Mouse (Mus musculus): ENCODE results near the gene Islr2. TPM values are rescaled to one million over a fixed set of nuclear protein-coding genes. Genes with fewer than 3 reads are reported as not detected.

Islr2 gene
- polyA plus RNA-seq, 1 experiment from 2014 or later: 1.3 TPM

GRCm38 (mm10) chr9:58179390-58179789 is 24.7 kb downstream of the Islr2 start:
- Histone ChIP-seq H3K9me3 (replicated peaks; ENCODE audit: control insufficient read depth, low read length) (no peaks in the 10 kb centered on the region), H3K9ac (ENCODE audit: low read length) (no peak overlapping the region), H3K4me3 (replicated peaks; ENCODE audit: low read length) (no peak overlapping the region), H3K27me3 (ENCODE audit: control insufficient read depth, insufficient read depth, low read length) (no peaks in the 10 kb centered on the region), H3K4me2 (ENCODE audit: low read depth, low read length) (no peak overlapping the region), H3K36me3 (ENCODE audit: control insufficient read depth, insufficient read depth, low read length) (no peaks in the 10 kb centered on the region), H3K4me1 (ENCODE audit: control insufficient read depth, insufficient read depth, low read length) (no peaks in the 10 kb centered on the region), H3K27ac (ENCODE audit: low read length) (no peak overlapping the region)
- WGBS: 86% methylated on average over 2 of the region's 2 CpGs
- ATAC-seq (ENCODE audit: insufficient read depth, low FRiP score): no peak

GRCm38 (mm10) chr9:58177165-58177564 is 27.0 kb downstream of the Islr2 start:
- no peak overlapping the region for H3K4me3 ChIP-seq (replicated peaks; ENCODE audit: low read length)
- H3K36me3 ChIP-seq (ENCODE audit: control insufficient read depth, insufficient read depth, low read length): no peaks in the 10 kb centered on the region
- WGBS: 76% methylated on average over 4 of the region's 4 CpGs
- no peak for ATAC-seq (ENCODE audit: insufficient read depth, low FRiP score)
- no peaks in the 10 kb centered on the region for H3K27me3 ChIP-seq (ENCODE audit: control insufficient read depth, insufficient read depth, low read length)
- no peak overlapping the region for H3K27ac ChIP-seq (ENCODE audit: low read length)
- H3K9ac ChIP-seq (ENCODE audit: low read length): no peak overlapping the region
- H3K4me2 ChIP-seq (ENCODE audit: low read depth, low read length): no peak overlapping the region
- H3K4me1 ChIP-seq (ENCODE audit: control insufficient read depth, insufficient read depth, low read length): no peaks in the 10 kb centered on the region
- no peaks in the 10 kb centered on the region for H3K9me3 ChIP-seq (replicated peaks; ENCODE audit: control insufficient read depth, low read length)

- WGBS: 27% methylated on average over 5 of the region's 5 CpGs
- Histone ChIP-seq H3K4me2 (ENCODE audit: low read depth, low read length) (no peak overlapping the region), H3K4me3 (replicated peaks; ENCODE audit: low read length) (no peak overlapping the region), H3K27ac (ENCODE audit: low read length) (peak overlapping the region; percentile 47; the same call in 1 of the 2 replicates), H3K9ac (ENCODE audit: low read length) (no peak overlapping the region), H3K36me3 (ENCODE audit: control insufficient read depth, insufficient read depth, low read length) (no peaks in the 10 kb centered on the region), H3K4me1 (ENCODE audit: control insufficient read depth, insufficient read depth, low read length) (no peaks in the 10 kb centered on the region), H3K27me3 (ENCODE audit: control insufficient read depth, insufficient read depth, low read length) (no peaks in the 10 kb centered on the region), H3K9me3 (replicated peaks; ENCODE audit: control insufficient read depth, low read length) (no peaks in the 10 kb centered on the region)
- ATAC-seq (ENCODE audit: insufficient read depth, low FRiP score): peak; percentile 47; the same call in 1 of the 2 replicates
These were observed 28.2 kb downstream of the Islr2 start for GRCm38 (mm10) chr9:58175745-58176487.

DNA sequence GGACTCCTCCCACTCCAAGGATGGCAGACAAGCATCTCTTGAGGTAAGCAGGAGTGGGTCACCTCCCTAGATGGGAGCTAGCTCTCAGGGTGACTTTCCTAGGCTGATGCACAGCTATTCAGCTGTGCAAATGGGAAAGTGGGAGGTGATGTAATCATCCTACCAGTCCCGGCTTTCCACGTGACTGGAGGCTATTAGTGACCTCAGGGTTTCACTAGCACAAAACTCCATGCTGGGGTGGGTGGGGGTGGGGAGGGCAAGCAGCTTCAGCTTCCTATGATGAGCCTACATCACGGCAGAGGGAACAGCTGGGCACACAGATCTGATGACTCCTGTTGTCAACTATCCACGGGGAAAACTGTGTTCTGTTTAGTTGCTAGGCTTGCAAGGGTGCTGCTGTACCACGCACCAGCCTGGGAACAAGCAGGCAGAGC is 29.3 kb downstream of the Islr2 start:
- 31% methylated on average over 5 of the region's 5 CpGs for WGBS
- Histone ChIP-seq H3K4me2 (ENCODE audit: low read depth, low read length) (no peak overlapping the region), H3K4me1 (ENCODE audit: control insufficient read depth, insufficient read depth, low read length) (no peaks in the 10 kb centered on the region), H3K9me3 (replicated peaks; ENCODE audit: control insufficient read depth, low read length) (no peaks in the 10 kb centered on the region), H3K27ac (ENCODE audit: low read length) (peak overlapping the region; percentile 47; the same call in 1 of the 2 replicates), H3K4me3 (replicated peaks; ENCODE audit: low read length) (no peak overlapping the region), H3K27me3 (ENCODE audit: control insufficient read depth, insufficient read depth, low read length) (no peaks in the 10 kb centered on the region), H3K36me3 (ENCODE audit: control insufficient read depth, insufficient read depth, low read length) (no peaks in the 10 kb centered on the region), H3K9ac (ENCODE audit: low read length) (no peak overlapping the region)
- no peak; the same call in 1 of the 2 replicates for ATAC-seq (ENCODE audit: insufficient read depth, low FRiP score)

GRCm38 (mm10) chr9:58172863-58173262 is 31.3 kb downstream of the Islr2 start:
- Histone ChIP-seq H3K9ac (ENCODE audit: low read length) (no peak overlapping the region), H3K36me3 (ENCODE audit: control insufficient read depth, insufficient read depth, low read length) (no peaks in the 10 kb centered on the region), H3K4me1 (ENCODE audit: control insufficient read depth, insufficient read depth, low read length) (no peaks in the 10 kb centered on the region), H3K27me3 (ENCODE audit: control insufficient read depth, insufficient read depth, low read length) (no peaks in the 10 kb centered on the region), H3K4me3 (replicated peaks; ENCODE audit: low read length) (no peak overlapping the region), H3K4me2 (ENCODE audit: low read depth, low read length) (no peak overlapping the region), H3K27ac (ENCODE audit: low read length) (no peak overlapping the region), H3K9me3 (replicated peaks; ENCODE audit: control insufficient read depth, low read length) (no peaks in the 10 kb centered on the region)
- 69% methylated on average over 2 of the region's 2 CpGs for WGBS
- no peak for ATAC-seq (ENCODE audit: insufficient read depth, low FRiP score)

DNA sequence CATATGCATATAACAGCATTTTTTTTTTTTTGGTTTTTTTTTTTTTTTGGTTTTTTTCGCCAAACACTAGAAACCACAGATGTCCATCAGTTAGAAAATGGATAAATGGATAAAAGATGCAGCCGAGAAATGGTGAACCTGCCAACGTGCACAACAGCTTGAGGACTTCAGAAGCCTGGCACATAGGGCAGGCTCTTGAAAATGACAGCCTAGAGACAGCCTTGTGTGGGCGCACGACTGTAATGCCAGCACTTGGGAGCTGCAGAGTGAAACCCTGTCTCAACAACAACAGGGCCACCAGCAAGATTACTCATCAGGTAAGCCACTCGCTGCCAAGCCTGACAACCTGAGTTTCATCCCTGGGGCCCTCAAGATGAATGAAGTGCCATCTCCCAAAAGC is 34.7 kb downstream of the Islr2 start:
- peaks cover 5% of the 10 kb centered on the region; the same call in 1 of the 2 replicates for H3K9me3 ChIP-seq (replicated peaks; ENCODE audit: control insufficient read depth, low read length)
- H3K27ac ChIP-seq (ENCODE audit: low read length): no peak overlapping the region
- no peaks in the 10 kb centered on the region for H3K27me3 ChIP-seq (ENCODE audit: control insufficient read depth, insufficient read depth, low read length)
- H3K4me2 ChIP-seq (ENCODE audit: low read depth, low read length): no peak overlapping the region
- H3K36me3 ChIP-seq (ENCODE audit: control insufficient read depth, insufficient read depth, low read length): no peaks in the 10 kb centered on the region
- ATAC-seq (ENCODE audit: insufficient read depth, low FRiP score): no peak
- no peaks in the 10 kb centered on the region for H3K4me1 ChIP-seq (ENCODE audit: control insufficient read depth, insufficient read depth, low read length)
- WGBS: 80% methylated on average over 6 of the region's 6 CpGs
- H3K9ac ChIP-seq (ENCODE audit: low read length): no peak overlapping the region
- no peak overlapping the region for H3K4me3 ChIP-seq (replicated peaks; ENCODE audit: low read length)

DNA sequence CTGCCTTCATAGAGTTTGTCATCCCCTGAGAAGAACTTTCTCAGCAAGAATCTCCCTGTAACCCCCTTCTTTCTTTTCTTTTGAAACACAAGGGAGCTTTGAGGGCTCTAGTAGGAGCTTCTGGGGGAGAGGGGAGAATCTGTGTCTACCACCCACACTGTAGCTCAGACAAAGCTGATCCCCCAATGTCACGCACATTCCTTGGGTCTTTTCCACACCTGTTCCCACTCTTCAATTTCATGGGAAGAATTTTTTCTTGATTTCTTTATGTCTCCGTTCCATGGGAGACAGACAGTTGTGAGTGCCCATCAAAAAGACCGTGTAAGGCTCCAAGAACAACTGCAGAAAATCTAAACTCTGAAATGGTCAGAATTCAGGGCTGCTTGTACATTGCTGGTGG is 35.2 kb downstream of the Islr2 start:
- Histone ChIP-seq H3K4me2 (ENCODE audit: low read depth, low read length) (no peak overlapping the region), H3K36me3 (ENCODE audit: control insufficient read depth, insufficient read depth, low read length) (no peaks in the 10 kb centered on the region), H3K9ac (ENCODE audit: low read length) (no peak overlapping the region), H3K27ac (ENCODE audit: low read length) (no peak overlapping the region), H3K27me3 (ENCODE audit: control insufficient read depth, insufficient read depth, low read length) (no peaks in the 10 kb centered on the region), H3K4me3 (replicated peaks; ENCODE audit: low read length) (no peak overlapping the region), H3K4me1 (ENCODE audit: control insufficient read depth, insufficient read depth, low read length) (no peaks in the 10 kb centered on the region), H3K9me3 (replicated peaks; ENCODE audit: control insufficient read depth, low read length) (peaks cover 5% of the 10 kb centered on the region; the same call in 1 of the 2 replicates)
- 57% methylated on average over 3 of the region's 3 CpGs for WGBS
- ATAC-seq (ENCODE audit: insufficient read depth, low FRiP score): no peak

- WGBS: 80% methylated on average over 1 of the region's 1 CpGs
- no peak overlapping the region for H3K4me2 ChIP-seq (ENCODE audit: low read depth, low read length)
These were observed 38.3 kb downstream of the Islr2 start for GRCm38 (mm10) chr9:58165779-58166178.

DNA sequence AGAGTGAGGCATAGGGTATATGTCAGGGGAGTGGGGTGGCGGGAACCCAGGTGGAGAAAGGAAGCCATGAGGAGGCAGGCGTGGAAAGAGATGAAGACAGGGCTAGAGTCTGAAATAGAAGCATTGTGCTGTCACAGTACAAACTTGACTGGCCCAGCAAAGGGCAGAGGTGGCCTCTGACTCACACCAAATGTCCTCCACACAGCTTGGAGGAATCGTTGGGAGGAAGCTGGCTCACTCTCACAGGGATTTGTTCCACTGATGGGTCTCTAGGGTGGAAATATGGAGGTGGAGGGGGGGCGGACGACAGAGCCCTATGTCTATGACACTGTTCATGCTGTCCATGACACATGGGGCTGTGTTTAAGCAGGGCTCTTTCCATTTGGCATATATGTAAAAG is 41.0 kb downstream of the Islr2 start:
- no peak for ATAC-seq (ENCODE audit: insufficient read depth, low FRiP score)
- WGBS: 68% methylated on average over 5 of the region's 5 CpGs
- Histone ChIP-seq H3K36me3 (ENCODE audit: control insufficient read depth, insufficient read depth, low read length) (no peaks in the 10 kb centered on the region), H3K27ac (ENCODE audit: low read length) (no peak overlapping the region), H3K9me3 (replicated peaks; ENCODE audit: control insufficient read depth, low read length) (peaks cover 5% of the 10 kb centered on the region; the same call in 1 of the 2 replicates), H3K27me3 (ENCODE audit: control insufficient read depth, insufficient read depth, low read length) (no peaks in the 10 kb centered on the region), H3K9ac (ENCODE audit: low read length) (no peak overlapping the region), H3K4me3 (replicated peaks; ENCODE audit: low read length) (no peak overlapping the region), H3K4me2 (ENCODE audit: low read depth, low read length) (no peak overlapping the region), H3K4me1 (ENCODE audit: control insufficient read depth, insufficient read depth, low read length) (peaks cover 22% of the 10 kb centered on the region)

More at GRCm38 (mm10) chr9:58165779-58166178, 38.3 kb downstream of the Islr2 start:
- no peak overlapping the region for H3K4me3 ChIP-seq (replicated peaks; ENCODE audit: low read length)
- no peaks in the 10 kb centered on the region for H3K27me3 ChIP-seq (ENCODE audit: control insufficient read depth, insufficient read depth, low read length)
- H3K9ac ChIP-seq (ENCODE audit: low read length): no peak overlapping the region
- no peak overlapping the region for H3K27ac ChIP-seq (ENCODE audit: low read length)
- H3K36me3 ChIP-seq (ENCODE audit: control insufficient read depth, insufficient read depth, low read length): no peaks in the 10 kb centered on the region
- H3K9me3 ChIP-seq (replicated peaks; ENCODE audit: control insufficient read depth, low read length): peaks cover 5% of the 10 kb centered on the region; the same call in 1 of the 2 replicates
- no peak for ATAC-seq (ENCODE audit: insufficient read depth, low FRiP score)
- H3K4me1 ChIP-seq (ENCODE audit: control insufficient read depth, insufficient read depth, low read length): peaks cover 2% of the 10 kb centered on the region; the same call in 1 of the 2 replicates

Measured in stomach, embryonic 16.5 days (tissue).